Mouse (Mus musculus) olfactory bulb, adult 2 months (tissue): ENCODE results near the gene Rtl5.

Experiments used
- CTCF ChIP-seq: fragments of 200-500 bp; IDR thresholded peaks from 2 replicates; pipeline ENCODE4 v1.5.1; 2012; ENCODE audit warnings: low read depth, mild to moderate bottlenecking, low read length, moderate library complexity; ENCODE audit not compliant: insufficient read depth
- POLR2A ChIP-seq: fragments of 200-500 bp; IDR thresholded peaks from 2 replicates; pipeline ENCODE4 v1.6.1; 2012; ENCODE audit warnings: mild to moderate bottlenecking, low read depth, low read length, moderate library complexity; ENCODE audit not compliant: insufficient read depth

DNA sequence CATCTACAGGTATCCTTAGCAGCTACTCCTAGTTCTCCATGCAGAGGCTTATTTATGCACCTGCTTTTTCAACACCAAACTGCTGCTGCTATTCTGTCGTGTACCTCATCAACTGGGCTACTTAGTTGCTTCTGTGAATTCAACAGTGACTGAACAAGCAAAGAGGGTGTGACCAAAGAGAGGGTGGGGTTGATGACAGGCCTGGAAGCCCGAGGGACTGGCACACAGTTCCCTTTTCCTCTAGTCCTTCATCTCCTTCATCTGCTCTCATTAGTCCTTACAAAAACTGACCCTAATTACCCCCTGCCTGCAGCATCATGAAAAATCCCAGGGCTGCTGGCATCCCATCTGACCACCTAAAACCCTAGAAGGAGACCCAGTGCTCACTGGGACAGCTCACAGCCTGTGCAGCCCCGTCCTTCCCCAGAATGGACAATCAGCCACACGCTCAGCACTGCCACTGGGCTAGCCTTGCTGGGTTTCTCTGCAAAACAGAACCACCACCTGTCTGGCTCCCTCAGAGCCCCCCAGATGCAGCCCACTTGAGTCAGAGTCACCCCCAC is 5.8 kb downstream of the Rtl5 start:
- no peak for TF ChIP-seq CTCF
- TF ChIP-seq POLR2A = no peak
